Mouse (Mus musculus): ENCODE measurements at regions not wholly inside any gene's neighbourhood (a gene's known extent, or its start where the extent isn't known, plus 50 kb on each side); places are given as distances from the start of the nearest gene placed in this dataset.

DNA sequence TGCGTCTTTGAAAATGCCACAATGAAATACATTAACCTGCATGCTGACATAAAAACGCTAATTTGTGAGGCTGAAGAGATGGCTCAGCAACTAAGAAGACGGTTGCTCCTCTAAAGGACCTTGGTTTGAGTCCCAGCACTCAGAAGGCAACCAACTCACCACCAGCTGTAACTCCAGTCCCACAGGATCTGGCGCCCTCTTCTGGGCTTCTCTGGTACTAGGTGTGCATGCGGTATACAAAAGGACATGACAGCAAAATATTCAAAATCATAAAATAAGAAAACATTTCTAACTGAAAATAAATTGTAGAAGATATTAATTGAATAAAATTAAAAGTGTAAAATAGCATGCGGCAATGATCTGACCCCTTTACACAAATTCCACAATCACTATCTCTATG, 1539.7 kb upstream of the Gulo start:
- Histone ChIP-seq H3K27ac (no peak overlapping the region), H3K79me2 (replicated peaks; ENCODE audit: control insufficient read depth, insufficient read depth, low read length) (no peaks in the 10 kb centered on the region), H3K4me1 (ENCODE audit: control insufficient read depth, insufficient read depth, low read length) (peaks cover 1% of the 10 kb centered on the region; the same call in 1 of the 2 replicates), H3K9ac (ENCODE audit: low read depth, low read length) (no peak overlapping the region), H3K4me3 (no peak overlapping the region), H3K27me3 (ENCODE audit: control insufficient read depth, insufficient read depth, low read length) (0 out of 2 replicates have a peak, but pooled peaks cover 1% of the 10 kb centered on the region), H3K36me3 (ENCODE audit: control insufficient read depth, insufficient read depth, low read length) (no peaks in the 10 kb centered on the region)
- DNase-seq: peak in 1 of 2 experiments; percentile 42
- TF ChIP-seq CTCF (IDR thresholded peaks at IDR 0.05) (peak; percentile 69), POLR2A (IDR thresholded peaks at IDR 0.05; ENCODE audit: insufficient read depth, low read depth, low read length) (no peak), EP300 (IDR thresholded peaks at IDR 0.05; ENCODE audit: insufficient read depth, low read depth, low read length) (no peak)
- WGBS: 86% methylated on average over 6 of the region's 6 CpGs
- intact Hi-C loops (cut with DNase I): loop anchor here (2.0 kb wide), 1 partner anchor 338 kb away; no protein-coding TSS in a partner anchor

DNA sequence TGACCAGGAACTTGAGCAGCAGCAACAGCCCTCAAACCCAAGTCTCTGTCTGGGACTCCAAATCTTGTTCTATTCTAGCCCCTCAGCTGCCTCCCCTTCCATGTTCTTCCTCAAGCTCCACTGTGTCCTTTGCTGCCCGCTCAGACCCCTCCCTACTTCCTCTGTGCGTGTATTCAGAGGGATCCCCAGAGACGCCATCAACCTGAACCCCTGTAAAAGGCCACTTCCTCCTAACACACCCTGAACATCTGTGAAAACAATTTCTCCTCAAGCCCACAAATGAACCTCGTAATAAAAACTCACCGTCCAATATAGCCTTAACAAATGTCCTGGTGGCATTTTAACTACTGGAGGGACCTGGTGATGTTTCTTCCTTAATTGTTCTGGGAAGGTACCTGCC, 1536.0 kb upstream of the Gulo start:
- Histone ChIP-seq H3K4me1 (ENCODE audit: control insufficient read depth, insufficient read depth, low read length) (peaks cover 1% of the 10 kb centered on the region; the same call in 1 of the 2 replicates), H3K36me3 (ENCODE audit: control insufficient read depth, insufficient read depth, low read length) (no peaks in the 10 kb centered on the region), H3K27ac (peak overlapping the region; percentile 6; the same call in 1 of the 2 replicates), H3K27me3 (ENCODE audit: control insufficient read depth, insufficient read depth, low read length) (no peaks in the 10 kb centered on the region), H3K79me2 (replicated peaks; ENCODE audit: control insufficient read depth, insufficient read depth, low read length) (no peaks in the 10 kb centered on the region), H3K9ac (ENCODE audit: low read depth, low read length) (no peak overlapping the region), H3K4me3 (no peak overlapping the region)
- peak; percentile 23 to 50 for DNase-seq
- WGBS: 34% methylated on average over 5 of the region's 5 CpGs
- intact Hi-C loops (cut with DNase I): no loop called here
- TF ChIP-seq EP300 (IDR thresholded peaks at IDR 0.05; ENCODE audit: insufficient read depth, low read depth, low read length): no peak
- no peak for TF ChIP-seq CTCF (IDR thresholded peaks at IDR 0.05)
- TF ChIP-seq POLR2A (IDR thresholded peaks at IDR 0.05; ENCODE audit: insufficient read depth, low read depth, low read length): no peak

DNA sequence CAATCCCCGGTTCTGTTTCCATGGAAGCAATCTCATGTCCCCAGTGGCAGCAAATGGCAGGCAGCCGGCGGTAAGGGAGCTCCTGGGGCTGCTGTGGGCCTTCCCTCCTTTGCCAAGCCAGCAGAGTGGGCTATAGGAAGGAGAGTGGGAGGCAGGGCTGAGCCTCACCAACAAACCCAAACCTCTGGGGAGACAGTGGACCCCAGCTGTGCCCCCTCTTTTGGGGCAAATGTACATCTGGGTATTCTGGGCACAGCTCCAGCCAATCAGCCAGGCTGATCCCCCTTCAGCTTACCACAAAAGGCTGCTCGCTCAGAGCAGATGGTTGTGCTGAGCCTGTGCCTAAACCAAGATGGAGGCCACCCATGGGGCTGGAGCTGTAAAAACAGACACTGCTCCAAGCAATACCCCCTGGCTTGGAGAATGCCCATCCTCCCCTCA, 1532.3 kb upstream of the Gulo start:
- intact Hi-C loops (cut with DNase I): no loop called here
- peaks cover 3% of the 10 kb centered on the region for H3K4me1 ChIP-seq (ENCODE audit: control insufficient read depth, insufficient read depth, low read length)
- 22% methylated on average over 4 of the region's 4 CpGs for WGBS

DNA sequence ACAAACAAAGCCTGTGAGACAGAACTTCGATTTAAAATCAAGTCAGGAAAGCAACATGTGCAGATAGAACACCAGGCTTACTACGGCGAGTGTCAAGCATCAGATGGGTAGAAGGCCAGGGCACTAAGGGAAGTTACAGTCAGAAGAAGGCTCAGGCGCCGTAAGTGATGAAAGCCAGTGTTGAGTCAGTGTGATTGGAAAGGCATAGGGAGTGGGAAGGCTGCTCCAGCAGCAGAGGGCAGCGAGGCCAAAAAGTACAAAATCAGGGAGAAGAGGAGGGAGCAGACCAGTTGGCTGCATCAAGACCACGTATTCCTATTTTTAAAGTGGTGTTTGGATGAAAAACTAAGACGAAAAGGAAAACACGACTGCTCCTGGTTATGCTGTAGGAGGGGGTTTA, 1529.7 kb upstream of the Gulo start:
- Histone ChIP-seq H3K27me3 (ENCODE audit: control insufficient read depth, insufficient read depth, low read length) (no peaks in the 10 kb centered on the region), H3K79me2 (replicated peaks; ENCODE audit: control insufficient read depth, insufficient read depth, low read length) (no peaks in the 10 kb centered on the region), H3K4me3 (no peak overlapping the region), H3K36me3 (ENCODE audit: control insufficient read depth, insufficient read depth, low read length) (no peaks in the 10 kb centered on the region), H3K9ac (ENCODE audit: low read depth, low read length) (no peak overlapping the region), H3K27ac (no peak overlapping the region), H3K4me1 (ENCODE audit: control insufficient read depth, insufficient read depth, low read length) (peaks cover 1% of the 10 kb centered on the region)
- DNase-seq: peak in 1 of 2 experiments; percentile 15
- TF ChIP-seq CTCF (IDR thresholded peaks at IDR 0.05) (no peak), POLR2A (IDR thresholded peaks at IDR 0.05; ENCODE audit: insufficient read depth, low read depth, low read length) (no peak), EP300 (IDR thresholded peaks at IDR 0.05; ENCODE audit: insufficient read depth, low read depth, low read length) (no peak)
- WGBS: 58% methylated on average over 9 of the region's 9 CpGs
- intact Hi-C loops (cut with DNase I): no loop called here

More for the DNA sequence above, 1532.3 kb upstream of the Gulo start:
- Histone ChIP-seq H3K36me3 (ENCODE audit: control insufficient read depth, insufficient read depth, low read length) (no peaks in the 10 kb centered on the region), H3K27me3 (ENCODE audit: control insufficient read depth, insufficient read depth, low read length) (no peaks in the 10 kb centered on the region), H3K4me3 (no peak overlapping the region), H3K9ac (ENCODE audit: low read depth, low read length) (no peak overlapping the region), H3K27ac (no peak overlapping the region), H3K79me2 (replicated peaks; ENCODE audit: control insufficient read depth, insufficient read depth, low read length) (no peaks in the 10 kb centered on the region)
- peak; percentile 65 to 69 for DNase-seq
- TF ChIP-seq POLR2A (IDR thresholded peaks at IDR 0.05; ENCODE audit: insufficient read depth, low read depth, low read length) (no peak), EP300 (IDR thresholded peaks at IDR 0.05; ENCODE audit: insufficient read depth, low read depth, low read length) (no peak), CTCF (IDR thresholded peaks at IDR 0.05) (0 out of 2 replicates have a peak, but pooled peaks have one; percentile 15)

DNA sequence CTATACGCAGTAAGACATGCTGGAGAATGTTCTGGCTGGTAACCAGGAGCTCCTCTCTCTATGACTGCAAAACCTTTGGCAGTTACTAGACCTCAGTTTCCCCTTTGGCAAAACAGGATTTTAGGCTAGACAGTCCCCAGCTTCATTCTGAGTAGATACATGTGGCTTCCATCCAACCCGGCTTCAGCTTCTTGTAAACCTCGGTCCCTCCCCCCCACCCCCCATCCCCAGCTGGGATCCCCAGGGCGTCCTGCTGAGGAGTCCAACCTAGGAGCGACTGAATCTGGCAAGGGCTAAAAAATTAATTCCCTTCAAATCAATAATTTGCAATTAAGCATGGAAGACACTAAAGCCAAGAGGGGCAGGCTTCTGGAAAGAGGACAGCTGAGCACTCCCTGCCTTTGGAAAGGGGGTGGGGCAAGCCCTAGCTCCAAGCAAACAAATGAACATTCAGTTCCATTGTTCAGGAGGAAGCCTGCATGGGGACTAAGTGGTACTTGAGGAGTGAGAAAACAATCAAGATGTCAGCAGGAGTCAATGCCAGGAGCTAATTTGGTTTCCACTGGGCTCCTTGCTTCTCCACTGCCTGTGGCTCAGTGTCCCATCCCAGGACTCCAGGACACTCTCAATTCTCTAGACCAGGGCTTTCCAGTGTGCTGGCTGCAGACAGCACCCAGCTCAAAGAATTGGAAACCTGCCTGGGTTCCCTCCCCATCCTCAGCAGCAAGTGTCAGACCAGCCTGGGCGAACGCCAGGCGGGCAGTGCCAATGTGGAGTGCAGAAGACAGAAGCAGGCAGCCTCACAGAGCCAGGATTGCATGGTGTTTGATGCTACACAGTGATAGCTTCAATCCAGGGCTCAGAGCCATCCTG, 1528.0 kb upstream of the Gulo start:
- H3K36me3 ChIP-seq (ENCODE audit: control insufficient read depth, insufficient read depth, low read length): no peaks in the 10 kb centered on the region
- no peak overlapping the region for H3K9ac ChIP-seq (ENCODE audit: low read depth, low read length)
- peaks cover 1% of the 10 kb centered on the region for H3K4me1 ChIP-seq (ENCODE audit: control insufficient read depth, insufficient read depth, low read length)
- intact Hi-C loops (cut with DNase I): no loop called here
- no peaks in the 10 kb centered on the region for H3K27me3 ChIP-seq (ENCODE audit: control insufficient read depth, insufficient read depth, low read length)
- no peak overlapping the region for H3K4me3 ChIP-seq
- 25% methylated on average over 8 of the region's 8 CpGs for WGBS
- no peak for TF ChIP-seq EP300 (IDR thresholded peaks at IDR 0.05; ENCODE audit: insufficient read depth, low read depth, low read length)
- TF ChIP-seq CTCF (IDR thresholded peaks at IDR 0.05): no peak
- no peak for TF ChIP-seq POLR2A (IDR thresholded peaks at IDR 0.05; ENCODE audit: insufficient read depth, low read depth, low read length)
- H3K27ac ChIP-seq: no peak overlapping the region
- DNase-seq: peak; percentile 55 to 66
- H3K79me2 ChIP-seq (replicated peaks; ENCODE audit: control insufficient read depth, insufficient read depth, low read length): no peaks in the 10 kb centered on the region

Measured in heart, adult 2 months (tissue).